Mouse (Mus musculus): ENCODE measurements around the gene Ttll9. TPM values are rescaled to one million over a fixed set of nuclear protein-coding genes. Genes with fewer than 3 reads are reported as not detected.

Ttll9 gene
- polyA plus RNA-seq, 1 experiment from 2014 or later: 1.3 TPM

- H3K36me3 ChIP-seq (replicated peaks): no peaks in the 10 kb centered on the region
- 76% methylated on average over 7 of the region's 7 CpGs for WGBS
- no peaks in the 10 kb centered on the region for H3K9me3 ChIP-seq
- H3K27ac ChIP-seq: no peak overlapping the region
- DNase-seq (ENCODE audit: extremely low spot score, low spot score): no peak
- peaks cover 34% of the 10 kb centered on the region for H3K4me1 ChIP-seq
- H3K4me3 ChIP-seq: no peak overlapping the region
- H3K27me3 ChIP-seq (ENCODE audit: poor library complexity, severe bottlenecking): peaks cover 100% of the 10 kb centered on the region
These were observed 15.2 kb upstream of the Ttll9 start for GRCm38 (mm10) chr2:152947098-152947497.

DNA sequence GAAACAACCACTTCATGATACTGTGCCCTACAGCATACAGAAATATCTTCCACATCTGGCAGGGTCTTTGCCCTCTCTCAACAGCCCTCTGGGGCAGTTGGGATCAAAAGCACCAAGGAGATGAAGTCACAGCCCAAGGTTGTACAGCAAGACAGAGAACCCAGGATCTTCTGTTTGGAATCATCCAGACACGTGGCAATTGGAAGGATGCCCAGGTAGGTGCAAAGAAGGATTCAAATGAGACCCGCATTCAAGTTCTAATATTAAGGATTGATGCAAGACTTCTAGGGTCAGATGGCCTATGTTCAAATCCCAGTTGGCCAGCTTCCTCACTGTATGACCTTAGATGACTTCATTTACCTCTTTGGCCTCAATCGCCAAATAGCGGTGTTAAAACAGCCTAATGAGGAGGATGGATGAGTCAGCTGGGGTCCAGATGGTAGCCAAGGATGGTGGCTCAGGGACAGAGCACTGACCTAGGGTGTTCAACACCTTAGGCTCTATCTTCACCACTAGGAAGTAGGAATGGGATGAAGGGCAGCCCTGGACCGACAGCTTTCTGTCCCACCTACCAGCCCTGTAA lies 13.8 kb upstream of the Ttll9 start:
- H3K4me3 ChIP-seq: no peak overlapping the region
- DNase-seq (ENCODE audit: extremely low spot score, low spot score): no peak
- no peak overlapping the region for H3K27ac ChIP-seq
- whole genome bisulfite sequencing: 85% methylated on average over 5 of the region's 5 CpGs
- H3K4me1 ChIP-seq: peaks cover 23% of the 10 kb centered on the region
- peaks cover 98% of the 10 kb centered on the region for H3K27me3 ChIP-seq (ENCODE audit: poor library complexity, severe bottlenecking)
- H3K36me3 ChIP-seq (replicated peaks): no peaks in the 10 kb centered on the region
- H3K9me3 ChIP-seq: no peaks in the 10 kb centered on the region

DNA sequence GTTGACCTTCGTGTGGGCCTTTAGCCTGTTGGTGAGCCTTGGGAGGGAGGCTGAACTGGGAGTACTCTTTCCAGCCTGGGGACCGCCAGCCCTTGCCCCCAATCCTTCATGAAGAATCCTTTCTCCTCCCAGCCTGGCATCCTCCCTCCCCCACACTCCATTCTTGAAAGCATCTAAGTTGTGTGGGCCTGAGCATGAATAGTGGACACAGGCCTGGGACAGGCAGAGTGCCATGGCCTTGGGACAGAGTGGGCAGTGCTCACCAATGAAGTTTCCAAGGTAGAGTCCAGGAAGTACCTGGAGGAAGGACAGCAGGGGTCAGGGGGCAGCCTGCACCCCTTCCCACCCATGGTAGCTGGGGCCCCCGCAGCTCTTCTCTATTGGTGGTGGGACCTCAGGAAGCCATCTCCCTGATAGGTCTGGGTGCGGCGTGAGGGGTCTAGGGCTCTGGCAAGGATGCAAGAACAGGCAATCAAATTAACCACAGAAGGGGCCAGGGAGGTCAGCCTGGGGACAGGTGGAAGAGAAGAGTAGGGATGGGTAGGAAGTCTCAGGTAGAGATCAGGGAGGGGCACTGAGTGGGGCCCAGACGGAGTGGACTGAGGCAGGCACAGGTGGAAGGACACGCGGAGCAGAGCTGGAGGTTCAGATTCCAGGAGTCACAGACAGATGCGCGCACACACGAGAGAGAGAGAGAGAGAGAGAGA lies 11.8 kb upstream of the Ttll9 start:
- Histone ChIP-seq H3K27me3 (ENCODE audit: poor library complexity, severe bottlenecking) (peaks cover 93% of the 10 kb centered on the region), H3K9me3 (no peaks in the 10 kb centered on the region), H3K4me1 (peaks cover 28% of the 10 kb centered on the region), H3K4me3 (peak overlapping the region; percentile 80), H3K36me3 (replicated peaks) (no peaks in the 10 kb centered on the region), H3K27ac (no peak overlapping the region)
- no peak for DNase-seq (ENCODE audit: extremely low spot score, low spot score)
- 40% methylated on average over 11 of the region's 11 CpGs for WGBS

- Histone ChIP-seq H3K4me1 (peaks cover 28% of the 10 kb centered on the region), H3K27ac (peak within 1 kb of the TSS; percentile 87), H3K36me3 (replicated peaks) (no peaks in the 10 kb centered on the region), H3K27me3 (ENCODE audit: poor library complexity, severe bottlenecking) (peaks cover 91% of the 10 kb centered on the region), H3K4me3 (peak within 1 kb of the TSS; percentile 80), H3K9me3 (no peaks in the 10 kb centered on the region)
- 2% methylated on average over 49 of the region's 54 CpGs for WGBS
- peak; percentile 44 for DNase-seq (ENCODE audit: extremely low spot score, low spot score)
These were observed 11.0 kb upstream of the Ttll9 start, which contains the start of gene Dusp15 for GRCm38 (mm10) chr2:152951065-152951849. Gene Dusp15 (minus strand): TSS chr2:152951698.

- no peaks in the 10 kb centered on the region for H3K36me3 ChIP-seq (replicated peaks)
- WGBS: 21% methylated on average over 13 of the region's 13 CpGs
- no peak for DNase-seq (ENCODE audit: extremely low spot score, low spot score)
- H3K9me3 ChIP-seq: no peaks in the 10 kb centered on the region
- H3K4me3 ChIP-seq: peak overlapping the region; percentile 80
- H3K4me1 ChIP-seq: peaks cover 28% of the 10 kb centered on the region
- peaks cover 88% of the 10 kb centered on the region for H3K27me3 ChIP-seq (ENCODE audit: poor library complexity, severe bottlenecking)
- peak overlapping the region; percentile 87 for H3K27ac ChIP-seq
These were observed 10.2 kb upstream of the Ttll9 start for GRCm38 (mm10) chr2:152951850-152952720.

DNA sequence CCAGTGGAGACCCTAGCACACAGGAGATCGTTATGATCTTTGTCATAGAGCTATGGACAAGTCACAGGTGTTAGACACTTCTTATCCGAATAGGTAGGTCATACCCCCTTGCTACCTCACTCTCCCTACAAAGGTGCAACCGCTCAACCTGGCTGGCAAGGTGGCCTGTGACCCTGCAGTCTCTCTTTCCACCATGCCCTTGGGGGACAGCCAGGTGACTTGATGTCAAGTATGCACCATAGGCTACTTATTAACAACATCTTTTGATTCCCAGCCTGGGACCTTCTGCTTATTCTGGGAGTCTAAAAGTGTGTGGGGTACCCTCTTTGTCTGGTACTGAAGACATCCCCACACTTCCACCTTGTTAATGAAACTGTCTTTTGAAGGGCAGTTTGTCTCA lies 4.2 kb upstream of the Ttll9 start:
- Histone ChIP-seq H3K27me3 (ENCODE audit: poor library complexity, severe bottlenecking) (peaks cover 38% of the 10 kb centered on the region), H3K27ac (no peak overlapping the region), H3K4me1 (peaks cover 15% of the 10 kb centered on the region), H3K36me3 (replicated peaks) (no peaks in the 10 kb centered on the region), H3K9me3 (no peaks in the 10 kb centered on the region), H3K4me3 (no peak overlapping the region)
- DNase-seq (ENCODE audit: extremely low spot score, low spot score): no peak
- WGBS: 84% methylated on average over 3 of the region's 3 CpGs

- peaks cover 9% of the 10 kb centered on the region for H3K4me1 ChIP-seq
- no peaks in the 10 kb centered on the region for H3K9me3 ChIP-seq
- WGBS: 75% methylated on average over 4 of the region's 4 CpGs
- no peak overlapping the region for H3K4me3 ChIP-seq
- no peak overlapping the region for H3K27ac ChIP-seq
- DNase-seq (ENCODE audit: extremely low spot score, low spot score): no peak
- no peaks in the 10 kb centered on the region for H3K36me3 ChIP-seq (replicated peaks)
- H3K27me3 ChIP-seq (ENCODE audit: poor library complexity, severe bottlenecking): 0 out of 2 replicates have a peak, but pooled peaks cover 3% of the 10 kb centered on the region
These were observed 3.3 kb downstream of the Ttll9 start for GRCm38 (mm10) chr2:152965555-152965954.

DNA sequence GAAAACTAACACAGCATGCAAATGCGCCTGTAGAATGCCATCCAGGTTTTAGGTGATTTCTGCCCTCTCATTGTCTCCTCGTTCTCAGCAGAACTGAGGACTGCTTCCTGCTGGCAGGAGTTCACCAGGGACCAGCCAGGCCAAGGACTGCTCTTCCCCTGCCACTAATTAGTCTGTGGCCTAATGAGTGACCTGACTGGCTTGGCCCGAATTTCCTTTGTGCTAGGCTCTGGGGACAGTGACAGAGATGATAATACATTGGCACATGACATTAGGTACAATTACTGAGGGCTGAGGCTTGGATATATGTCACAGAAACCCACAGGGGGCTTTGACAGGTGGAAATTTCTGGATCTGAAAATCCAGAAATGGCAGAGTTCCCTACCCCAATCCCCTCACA lies 14.7 kb downstream of the Ttll9 start:
- H3K27ac ChIP-seq: no peak overlapping the region
- 55% methylated on average over 3 of the region's 3 CpGs for WGBS
- H3K4me1 ChIP-seq: no peaks in the 10 kb centered on the region
- no peak overlapping the region for H3K4me3 ChIP-seq
- DNase-seq (ENCODE audit: extremely low spot score, low spot score): no peak
- no peaks in the 10 kb centered on the region for H3K36me3 ChIP-seq (replicated peaks)
- no peaks in the 10 kb centered on the region; the same call in 1 of the 2 replicates for H3K27me3 ChIP-seq (ENCODE audit: poor library complexity, severe bottlenecking)
- H3K9me3 ChIP-seq: peaks cover 2% of the 10 kb centered on the region; the same call in 1 of the 2 replicates

GRCm38 (mm10) chr2:152985582-152985981 lies 23.3 kb downstream of the Ttll9 start:
- 18% methylated on average over 1 of the region's 1 CpGs for WGBS
- no peaks in the 10 kb centered on the region for H3K27me3 ChIP-seq (ENCODE audit: poor library complexity, severe bottlenecking)
- no peak overlapping the region for H3K4me3 ChIP-seq
- no peaks in the 10 kb centered on the region for H3K36me3 ChIP-seq (replicated peaks)
- 0 out of 2 replicates have a peak overlapping the region, but pooled peaks have one; percentile 30 for H3K27ac ChIP-seq
- H3K4me1 ChIP-seq: peaks cover 3% of the 10 kb centered on the region; the same call in 1 of the 2 replicates
- no peaks in the 10 kb centered on the region for H3K9me3 ChIP-seq
- no peak for DNase-seq (ENCODE audit: extremely low spot score, low spot score)

- Histone ChIP-seq H3K4me1 (peaks cover 9% of the 10 kb centered on the region), H3K27me3 (ENCODE audit: poor library complexity, severe bottlenecking) (no peaks in the 10 kb centered on the region), H3K36me3 (replicated peaks) (no peaks in the 10 kb centered on the region), H3K27ac (no peak overlapping the region), H3K9me3 (no peaks in the 10 kb centered on the region), H3K4me3 (no peak overlapping the region)
- 89% methylated on average over 9 of the region's 9 CpGs for WGBS
- no peak for DNase-seq (ENCODE audit: extremely low spot score, low spot score)
These were observed 29.2 kb downstream of the Ttll9 start for GRCm38 (mm10) chr2:152991529-152991928.

- no peaks in the 10 kb centered on the region for H3K36me3 ChIP-seq (replicated peaks)
- peaks cover 9% of the 10 kb centered on the region for H3K4me1 ChIP-seq
- no peaks in the 10 kb centered on the region for H3K9me3 ChIP-seq
- H3K4me3 ChIP-seq: no peak overlapping the region
- H3K27me3 ChIP-seq (ENCODE audit: poor library complexity, severe bottlenecking): 0 out of 2 replicates have a peak, but pooled peaks cover under 1% of the 10 kb centered on the region
- no peak for DNase-seq (ENCODE audit: extremely low spot score, low spot score)
- no peak overlapping the region for H3K27ac ChIP-seq
- WGBS: 78% methylated on average over 4 of the region's 4 CpGs
These were observed 34.8 kb downstream of the Ttll9 start for GRCm38 (mm10) chr2:152997046-152997445.
